Comparison of ENCODE assay signal across 19 mouse cellular contexts in the genomic region with DNA sequence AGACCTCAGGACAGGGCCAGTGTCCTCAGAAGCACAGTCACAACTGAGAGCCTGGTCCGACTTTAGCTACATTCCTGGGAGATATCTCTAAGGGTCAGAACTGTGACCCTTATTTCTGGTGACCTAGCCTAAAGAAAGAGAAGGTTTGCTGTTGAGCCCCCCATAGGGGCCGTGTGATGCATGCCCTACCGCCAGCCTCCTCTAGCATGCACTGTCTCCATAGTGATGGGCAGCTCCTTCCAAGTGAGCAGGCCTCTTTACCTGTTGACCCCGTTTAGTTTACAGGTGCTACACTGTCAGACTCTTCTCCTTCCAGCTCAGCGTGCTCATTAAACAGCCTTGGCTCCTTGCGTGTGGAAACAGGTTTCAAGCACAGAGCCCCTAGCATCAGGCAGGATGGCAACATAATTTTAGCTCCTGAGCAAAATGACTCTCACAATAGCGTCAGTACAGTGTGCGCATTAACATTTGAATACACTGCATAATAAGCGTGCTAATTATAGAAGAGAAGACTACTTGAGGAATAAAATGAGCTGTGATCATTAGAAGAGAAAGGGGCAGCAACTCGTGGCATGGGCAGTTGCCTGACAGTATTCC. TPM values are rescaled to one million over a fixed set of nuclear protein-coding genes. Genes with fewer than 3 reads are reported as not detected.
DNase-seq lines count a peak whose midpoint lies in the region; ATAC-seq and TF ChIP-seq lines count a peak whose summit lies in the region.
"Had no signal": no experiment of that assay in that cellular context is flagged by ENCODE, and none has a peak within 500 bp of the region (broad histone marks: within the 10 kb centered on the region; RNA-seq: fewer than 3 reads in every experiment).

No protein-coding gene starts in this region.

- no peak for TF ChIP-seq POLR2A in brain, embryonic 14.5 days (IDR thresholded peaks at IDR 0.05; ENCODE audit: borderline replicate concordance, extremely low read depth, insufficient read depth, insufficient read length, poor library complexity, severe bottlenecking)

- no peaks in the 10 kb centered on the region for H3K9me3 ChIP-seq in hindbrain, embryonic 16.5 days (ENCODE audit: control insufficient read depth, low read length)
- no peaks in the 10 kb centered on the region for H3K9me3 ChIP-seq in hindbrain, embryonic 13.5 days
- H3K9me3 ChIP-seq in liver, embryonic 14.5 days (ENCODE audit: control insufficient read depth, low read length) = no peaks in the 10 kb centered on the region
- H3K9me3 ChIP-seq in liver, embryonic 15.5 days (replicated peaks) = no peaks in the 10 kb centered on the region
- H3K9me3 ChIP-seq: intestine, embryonic 15.5 days; kidney, embryonic 15.5 days; limb, embryonic 10.5 days; lung, embryonic 15.5 days had no signal

- TF ChIP-seq CTCF in liver, embryonic 14.5 days (IDR thresholded peaks at IDR 0.05; ENCODE audit: low read depth) = no peak
- no peak for TF ChIP-seq CTCF in brain, embryonic 14.5 days (IDR thresholded peaks at IDR 0.05; ENCODE audit: borderline replicate concordance, extremely low read depth, insufficient read depth, insufficient read length)

- H3K4me2 ChIP-seq in hindbrain, embryonic 16.5 days (ENCODE audit: low read length) = no peak overlapping the region
- no peak overlapping the region for H3K4me2 ChIP-seq in hindbrain, embryonic 13.5 days
- H3K4me2 ChIP-seq in liver, embryonic 14.5 days (ENCODE audit: low read depth) = no peak overlapping the region
- no peak overlapping the region for H3K4me2 ChIP-seq in liver, embryonic 15.5 days
- H3K4me2 ChIP-seq: intestine, embryonic 15.5 days; kidney, embryonic 15.5 days; lung, embryonic 15.5 days had no signal

- no peak overlapping the region for H3K9ac ChIP-seq in hindbrain, embryonic 16.5 days (ENCODE audit: low read depth, low read length)
- H3K9ac ChIP-seq in hindbrain, embryonic 13.5 days = no peak overlapping the region
- H3K9ac ChIP-seq in liver, embryonic 14.5 days (replicated peaks) = no peak overlapping the region
- no peak overlapping the region for H3K9ac ChIP-seq in liver, embryonic 15.5 days
- H3K9ac ChIP-seq: intestine, embryonic 15.5 days; kidney, embryonic 15.5 days; lung, embryonic 15.5 days had no signal

- H3K4me3 ChIP-seq in hindbrain, embryonic 16.5 days (ENCODE audit: low read length) = no peak overlapping the region
- H3K4me3 ChIP-seq in hindbrain, embryonic 13.5 days = no peak overlapping the region
- H3K4me3 ChIP-seq in liver, embryonic 14.5 days (ENCODE audit: insufficient read depth in 1 of 2, low read depth in 2 of 2, low read length in 2 of 2) = no peak overlapping the region
- no peak overlapping the region for H3K4me3 ChIP-seq in liver, embryonic 15.5 days (replicated peaks)
- H3K4me3 ChIP-seq: erythroblast, embryonic 14.5 days; intestine, embryonic 15.5 days; kidney, embryonic 15.5 days; limb, embryonic 10.5 days; lung, embryonic 15.5 days had no signal

- no peaks in the 10 kb centered on the region for H3K36me3 ChIP-seq in hindbrain, embryonic 16.5 days (ENCODE audit: control insufficient read depth, insufficient read depth, low read length)
- H3K36me3 ChIP-seq in hindbrain, embryonic 13.5 days = no peaks in the 10 kb centered on the region
- no peaks in the 10 kb centered on the region for H3K36me3 ChIP-seq in liver, embryonic 14.5 days (replicated peaks; ENCODE audit: control insufficient read depth, insufficient read depth, low read depth)
- no peaks in the 10 kb centered on the region for H3K36me3 ChIP-seq in liver, embryonic 15.5 days (replicated peaks)
- H3K36me3 ChIP-seq: intestine, embryonic 15.5 days; kidney, embryonic 15.5 days; limb, embryonic 10.5 days; lung, embryonic 15.5 days had no signal

- 0 out of 2 replicates have a peak, but pooled peaks have one; percentile 34 for ATAC-seq in hindbrain, embryonic 16.5 days
- no peak for ATAC-seq in hindbrain, embryonic 13.5 days (ENCODE audit: low FRiP score)
- ATAC-seq in liver, embryonic 14.5 days (ENCODE audit: insufficient read depth) = no peak
- ATAC-seq in liver, embryonic 15.5 days (ENCODE audit: insufficient read depth) = no peak
- no peak for ATAC-seq in monocyte, adult 5-6 weeks (replicated peaks; ENCODE audit: insufficient number of reproducible peaks, low FRiP score, low TSS enrichment, poor library complexity, severe bottlenecking)
- ATAC-seq: intestine, embryonic 15.5 days had no signal

- no peaks in the 10 kb centered on the region for H3K27me3 ChIP-seq in hindbrain, embryonic 16.5 days (replicated peaks; ENCODE audit: control insufficient read depth, insufficient read depth, low read length)
- no peaks in the 10 kb centered on the region for H3K27me3 ChIP-seq in hindbrain, embryonic 13.5 days
- H3K27me3 ChIP-seq in liver, embryonic 14.5 days (ENCODE audit: control insufficient read depth, insufficient read depth, low read length) = no peaks in the 10 kb centered on the region
- H3K27me3 ChIP-seq in liver, embryonic 15.5 days = no peaks in the 10 kb centered on the region
- H3K27me3 ChIP-seq: intestine, embryonic 15.5 days; kidney, embryonic 15.5 days; lung, embryonic 15.5 days had no signal

- TF ChIP-seq EP300 in liver, embryonic 14.5 days (IDR thresholded peaks at IDR 0.05; ENCODE audit: low read depth) = no peak

- no peak overlapping the region for H3K27ac ChIP-seq in hindbrain, embryonic 16.5 days (ENCODE audit: low read depth, low read length)
- no peak overlapping the region for H3K27ac ChIP-seq in hindbrain, embryonic 13.5 days
- peak overlapping the region; percentile 25 for H3K27ac ChIP-seq in liver, embryonic 14.5 days
- peak overlapping the region; percentile 53 for H3K27ac ChIP-seq in liver, embryonic 15.5 days (replicated peaks)
- H3K27ac ChIP-seq: intestine, embryonic 15.5 days; kidney, embryonic 15.5 days; limb, embryonic 10.5 days; lung, embryonic 15.5 days; stomach, postnatal 0 days had no signal

- no peak for DNase-seq in liver, embryonic 14.5 days (ENCODE audit: low read depth in 3 of 3, low spot score in 3 of 3)
- DNase-seq in liver = no peak
- DNase-seq in brain, embryonic 14.5 days (ENCODE audit: low read depth) = peak; percentile 91
- DNase-seq in lung, postnatal 4 days = no peak
- DNase-seq: adrenal gland, postnatal 14 days; cerebellum, adult 9-11 months; heart, adult 11 months; thymus, postnatal 25 days had no signal

- 34% methylated on average over 10 of the region's 10 CpGs for WGBS in hindbrain, embryonic 16.5 days
- 34% methylated on average over 10 of the region's 10 CpGs for WGBS in hindbrain, embryonic 13.5 days
- 77% methylated on average over 10 of the region's 10 CpGs for WGBS in liver, embryonic 14.5 days (ENCODE audit: insufficient replicate concordance)
- WGBS in liver, embryonic 15.5 days (ENCODE audit: insufficient replicate concordance) = 73% methylated on average over 10 of the region's 10 CpGs

- H3K4me1 ChIP-seq in hindbrain, embryonic 16.5 days (ENCODE audit: control insufficient read depth, insufficient read depth, low read depth, low read length) = peaks cover 4% of the 10 kb centered on the region; the same call in 1 of the 2 replicates
- H3K4me1 ChIP-seq in hindbrain, embryonic 13.5 days (replicated peaks) = peaks cover 6% of the 10 kb centered on the region; the same call in 1 of the 2 replicates
- peaks cover 33 to 35% of the 10 kb centered on the region in 2 experiments for H3K4me1 ChIP-seq in liver, embryonic 14.5 days (replicated peaks; ENCODE audit: control insufficient read depth in 2 of 2, insufficient read depth in 2 of 2, low read length in 1 of 2)
- H3K4me1 ChIP-seq in liver, embryonic 15.5 days (replicated peaks) = peaks cover 59% of the 10 kb centered on the region
- H3K4me1 ChIP-seq: intestine, embryonic 15.5 days; kidney, embryonic 15.5 days; limb, embryonic 10.5 days; lung, embryonic 15.5 days had no signal

RNA-seq across cellular contexts. Expression of a gene that starts 15.7 kb away (rescaled TPM):
- 0.13 and 0.26 TPM in 2 replicates for polyA plus RNA-seq in hindbrain, embryonic 16.5 days (2015; fragmentation: Nextera tagmentation; extraction: Ambion mirVana)
- 0.22 and 0.62 TPM in 2 replicates for polyA plus RNA-seq in hindbrain, embryonic 13.5 days (2015; fragmentation: Nextera tagmentation; extraction: Ambion mirVana)
- 191 and 274 TPM in 2 replicates for polyA plus RNA-seq in liver, embryonic 14.5 days (2012; rRNA removed)
- polyA plus RNA-seq in liver, embryonic 14.5 days (2014; fragmentation: Nextera tagmentation; extraction: Ambion mirVana) = 293 and 315 TPM in 2 replicates
- polyA plus RNA-seq in brain, embryonic 14.5 days (2012; rRNA removed) = 0.08 and 0.30 TPM in 2 replicates
- polyA plus RNA-seq in liver, embryonic 15.5 days (2015; fragmentation: Nextera tagmentation; extraction: Ambion mirVana) = 386 and 388 TPM in 2 replicates
- total RNA-seq in monocyte, adult 5-6 weeks (2017) = 0.95 to 1.4 TPM (median 0.96 TPM) in 3 replicates
- total RNA-seq: layer of hippocampus, adult 8-10 months had no signal

RNA-seq across cellular contexts. Expression of a gene that starts 21.7 kb away (rescaled TPM):
- polyA plus RNA-seq in hindbrain, embryonic 16.5 days (2015; fragmentation: Nextera tagmentation; extraction: Ambion mirVana) = 72.5 and 82.4 TPM in 2 replicates
- 97.0 and 104 TPM in 2 replicates for polyA plus RNA-seq in hindbrain, embryonic 13.5 days (2015; fragmentation: Nextera tagmentation; extraction: Ambion mirVana)
- polyA plus RNA-seq in liver, embryonic 14.5 days (2012; rRNA removed) = 60.1 and 171 TPM in 2 replicates
- polyA plus RNA-seq in liver, embryonic 14.5 days (2014; fragmentation: Nextera tagmentation; extraction: Ambion mirVana) = 351 and 427 TPM in 2 replicates
- 28.6 and 65.2 TPM in 2 replicates for polyA plus RNA-seq in brain, embryonic 14.5 days (2012; rRNA removed)
- polyA plus RNA-seq in liver, embryonic 15.5 days (2015; fragmentation: Nextera tagmentation; extraction: Ambion mirVana) = 387 TPM in 2 replicates
- total RNA-seq in monocyte, adult 5-6 weeks (2017) = 36.8 to 64.0 TPM (median 47.0 TPM) in 3 replicates

RNA-seq across cellular contexts. Expression of a gene that starts 39.8 kb away (rescaled TPM):
- polyA plus RNA-seq in hindbrain, embryonic 16.5 days (2015; fragmentation: Nextera tagmentation; extraction: Ambion mirVana) = 8.8 TPM in 2 replicates
- 8.9 and 10.0 TPM in 2 replicates for polyA plus RNA-seq in hindbrain, embryonic 13.5 days (2015; fragmentation: Nextera tagmentation; extraction: Ambion mirVana)
- polyA plus RNA-seq in liver, embryonic 14.5 days (2012; rRNA removed) = 13.9 and 16.1 TPM in 2 replicates
- polyA plus RNA-seq in liver, embryonic 14.5 days (2014; fragmentation: Nextera tagmentation; extraction: Ambion mirVana) = 8.2 and 11.6 TPM in 2 replicates
- polyA plus RNA-seq in brain, embryonic 14.5 days (2012; rRNA removed) = 8.1 and 9.8 TPM in 2 replicates
- polyA plus RNA-seq in liver, embryonic 15.5 days (2015; fragmentation: Nextera tagmentation; extraction: Ambion mirVana) = 8.2 and 10.5 TPM in 2 replicates
- total RNA-seq in monocyte, adult 5-6 weeks (2017) = 8.4 to 14.5 TPM (median 11.4 TPM) in 3 replicates

Comparison
In these comparisons a context has a peak if more than half of its experiments do, and no peak if none do; other contexts are left out.
1. H3K27ac ChIP-seq: peak in liver, embryonic 14.5 days (single experiment) and liver, embryonic 15.5 days (single experiment); none in hindbrain, embryonic 16.5 days (single experiment) and hindbrain, embryonic 13.5 days (single experiment).
2. RNA of a gene that starts 15.7 kb away (polyA plus RNA-seq): 386 to 388 TPM in liver, embryonic 15.5 days and 191 to 315 TPM in liver, embryonic 14.5 days; 0.08 to 0.30 TPM in brain, embryonic 14.5 days, 0.22 to 0.62 TPM in hindbrain, embryonic 13.5 days and 0.13 to 0.26 TPM in hindbrain, embryonic 16.5 days; every median in the first group is over 100 times any median in the second.